Mouse (Mus musculus): ENCODE measurements around the gene N4bp1.
A peak's percentile ranks its signal among the peaks of the same experiment; 100 is the strongest.

- TF ChIP-seq POLR2A (IDR thresholded peaks at IDR 0.05; ENCODE audit: low read depth, low read length) (0 out of 2 replicates have a peak, but pooled peaks have one; percentile 32), UBTF (IDR thresholded peaks at IDR 0.05; ENCODE audit: low read depth, low read length) (no peak), ETS1 (conservative IDR thresholded peaks at IDR 0.05; ENCODE audit: low read depth, low read length) (peak; percentile 93), EP300 (IDR thresholded peaks at IDR 0.05; ENCODE audit: low read length) (peak; percentile 90), CHD2 (IDR thresholded peaks at IDR 0.05; ENCODE audit: low read length) (peak; percentile 86), MAX (IDR thresholded peaks at IDR 0.05; ENCODE audit: low read length) (0 out of 2 replicates have a peak, but pooled peaks have one; percentile 9)
Observed at GRCm38 (mm10) chr8:86870771-86871170, 14.3 kb downstream of the N4bp1 start.

All from CH12.LX (cell line).